Mouse (Mus musculus): ENCODE data around the gene Ulk4. TPM values are rescaled to one million over a fixed set of nuclear protein-coding genes. Genes with fewer than 3 reads are reported as not detected.
"Not testable (repeated sequence)": the region's sequence is repeated elsewhere in the genome, so short reads cannot be mapped to it uniquely, and the experiment has no call there.

Ulk4 gene
- polyA plus RNA-seq, 1 experiment from 2014 or later = 23.2 TPM

GRCm38 (mm10) chr9:121215349-121216000 lies 61.5 kb downstream of the Ulk4 start:
- peak; percentile 68 for DNase-seq
- Histone ChIP-seq H3K27ac (ENCODE audit: low read depth) (no peak overlapping the region), H3K4me3 (ENCODE audit: low read depth, low read length) (no peak overlapping the region), H3K9me3 (ENCODE audit: low read length) (no peaks in the 10 kb centered on the region), H3K27me3 (ENCODE audit: insufficient read depth, low read length) (no peaks in the 10 kb centered on the region), H3K36me3 (replicated peaks; ENCODE audit: insufficient read depth, low read length) (no peaks in the 10 kb centered on the region), H3K4me2 (ENCODE audit: low read depth, low read length) (no peak overlapping the region), H3K4me1 (ENCODE audit: insufficient read depth) (no peaks in the 10 kb centered on the region), H3K9ac (replicated peaks) (no peak overlapping the region)
- 27% methylated on average over 3 of the region's 3 CpGs for WGBS (ENCODE audit: insufficient replicate concordance)
- TF ChIP-seq CTCF (IDR thresholded peaks at IDR 0.05; ENCODE audit: low read depth) (peak; percentile 87), EP300 (IDR thresholded peaks at IDR 0.05; ENCODE audit: low read depth) (no peak)
- ATAC-seq = no peak

GRCm38 (mm10) chr9:121212322-121212721 lies 64.7 kb downstream of the Ulk4 start:
- ATAC-seq (no peak), DNase-seq (peak; percentile 13)
- TF ChIP-seq CTCF (IDR thresholded peaks at IDR 0.05; ENCODE audit: low read depth) (peak; percentile 37), EP300 (IDR thresholded peaks at IDR 0.05; ENCODE audit: low read depth) (no peak)
- Histone ChIP-seq H3K4me3 (ENCODE audit: low read depth, low read length) (no peak overlapping the region), H3K9ac (replicated peaks) (no peak overlapping the region), H3K27ac (ENCODE audit: low read depth) (no peak overlapping the region), H3K4me2 (ENCODE audit: low read depth, low read length) (no peak overlapping the region), H3K27me3 (ENCODE audit: insufficient read depth, low read length) (no peaks in the 10 kb centered on the region), H3K36me3 (replicated peaks; ENCODE audit: insufficient read depth, low read length) (no peaks in the 10 kb centered on the region), H3K9me3 (ENCODE audit: low read length) (peaks cover 4% of the 10 kb centered on the region; the same call in 1 of the 2 replicates), H3K4me1 (ENCODE audit: insufficient read depth) (no peaks in the 10 kb centered on the region)
- 41% methylated on average over 3 of the region's 3 CpGs for WGBS (ENCODE audit: insufficient replicate concordance)

GRCm38 (mm10) chr9:121205046-121205445 lies 72.0 kb downstream of the Ulk4 start:
- Histone ChIP-seq H3K9ac (replicated peaks) (no peak overlapping the region), H3K4me1 (ENCODE audit: insufficient read depth) (no peaks in the 10 kb centered on the region), H3K4me2 (ENCODE audit: low read depth, low read length) (no peak overlapping the region), H3K36me3 (replicated peaks; ENCODE audit: insufficient read depth, low read length) (no peaks in the 10 kb centered on the region), H3K27ac (ENCODE audit: low read depth) (no peak overlapping the region), H3K4me3 (ENCODE audit: low read depth, low read length) (no peak overlapping the region), H3K9me3 (ENCODE audit: low read length) (peaks cover 4% of the 10 kb centered on the region; the same call in 1 of the 2 replicates), H3K27me3 (ENCODE audit: insufficient read depth, low read length) (no peaks in the 10 kb centered on the region)
- TF ChIP-seq CTCF (IDR thresholded peaks at IDR 0.05; ENCODE audit: low read depth) = no peak
- no peak for TF ChIP-seq EP300 (IDR thresholded peaks at IDR 0.05; ENCODE audit: low read depth)
- peak; percentile 9 for DNase-seq
- WGBS (ENCODE audit: insufficient replicate concordance) = 80% methylated on average over 7 of the region's 7 CpGs
- ATAC-seq = no peak

- peaks cover 4% of the 10 kb centered on the region; the same call in 1 of the 2 replicates for H3K9me3 ChIP-seq (ENCODE audit: low read length)
- WGBS (ENCODE audit: insufficient replicate concordance) = 81% methylated on average over 14 of the region's 14 CpGs
- DNase-seq (peak; percentile 4), ATAC-seq (no peak)
- H3K4me2 ChIP-seq (ENCODE audit: low read depth, low read length) = no peak overlapping the region
- no peaks in the 10 kb centered on the region for H3K27me3 ChIP-seq (ENCODE audit: insufficient read depth, low read length)
- no peak overlapping the region for H3K9ac ChIP-seq (replicated peaks)
- no peaks in the 10 kb centered on the region for H3K4me1 ChIP-seq (ENCODE audit: insufficient read depth)
- no peak overlapping the region for H3K27ac ChIP-seq (ENCODE audit: low read depth)
- H3K4me3 ChIP-seq (ENCODE audit: low read depth, low read length) = no peak overlapping the region
- no peaks in the 10 kb centered on the region for H3K36me3 ChIP-seq (replicated peaks; ENCODE audit: insufficient read depth, low read length)
- TF ChIP-seq EP300 (IDR thresholded peaks at IDR 0.05; ENCODE audit: low read depth) (no peak), CTCF (IDR thresholded peaks at IDR 0.05; ENCODE audit: low read depth) (no peak)
These were observed 72.7 kb downstream of the Ulk4 start for GRCm38 (mm10) chr9:121204149-121204800.

- Histone ChIP-seq H3K27ac (ENCODE audit: low read depth) (no peak overlapping the region), H3K4me3 (ENCODE audit: low read depth, low read length) (no peak overlapping the region), H3K4me1 (ENCODE audit: insufficient read depth) (no peaks in the 10 kb centered on the region), H3K36me3 (replicated peaks; ENCODE audit: insufficient read depth, low read length) (no peaks in the 10 kb centered on the region), H3K4me2 (ENCODE audit: low read depth, low read length) (no peak overlapping the region), H3K27me3 (ENCODE audit: insufficient read depth, low read length) (no peaks in the 10 kb centered on the region), H3K9me3 (ENCODE audit: low read length) (0 out of 2 replicates have a peak, but pooled peaks cover under 1% of the 10 kb centered on the region), H3K9ac (replicated peaks) (no peak overlapping the region)
- DNase-seq = peak; percentile 6
- 83% methylated on average over 1 of the region's 1 CpGs for WGBS (ENCODE audit: insufficient replicate concordance)
- no peak for ATAC-seq
- TF ChIP-seq EP300 (IDR thresholded peaks at IDR 0.05; ENCODE audit: low read depth) = no peak
- TF ChIP-seq CTCF (IDR thresholded peaks at IDR 0.05; ENCODE audit: low read depth) = no peak
These were observed 73.3 kb downstream of the Ulk4 start for GRCm38 (mm10) chr9:121203686-121204085.

GRCm38 (mm10) chr9:121199146-121199685 lies 77.8 kb downstream of the Ulk4 start:
- H3K4me2 ChIP-seq (ENCODE audit: low read depth, low read length); H3K4me1 ChIP-seq (ENCODE audit: insufficient read depth); H3K36me3 ChIP-seq (replicated peaks; ENCODE audit: insufficient read depth, low read length); H3K4me3 ChIP-seq (ENCODE audit: low read depth, low read length); H3K9me3 ChIP-seq (ENCODE audit: low read length); H3K27me3 ChIP-seq (ENCODE audit: insufficient read depth, low read length); H3K27ac ChIP-seq (ENCODE audit: low read depth); H3K9ac ChIP-seq (replicated peaks); ATAC-seq: not testable (repeated sequence)
- WGBS (ENCODE audit: insufficient replicate concordance) = 68% methylated on average over 5 of the region's 5 CpGs
- DNase-seq = peak; percentile 7

Data from liver, postnatal 0 days (tissue).